ENCODE assay signal across 10 mouse cellular contexts in the genomic region with DNA sequence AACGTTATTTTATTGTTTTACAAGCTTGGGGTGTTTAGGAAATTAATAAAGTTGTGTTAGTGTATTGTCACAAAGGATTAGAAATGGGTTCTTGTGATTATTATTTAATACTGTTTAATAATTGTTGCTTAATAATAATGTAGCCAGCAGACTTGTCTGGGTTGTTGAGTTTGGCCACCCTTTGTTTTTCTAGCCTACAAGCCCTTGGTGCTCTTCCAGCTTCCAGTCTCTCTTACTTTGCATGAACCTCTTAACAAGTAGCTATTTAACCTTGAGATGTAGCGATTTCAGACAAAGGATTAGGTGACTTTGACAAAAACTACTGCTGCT. TPM values are rescaled to one million over a fixed set of nuclear protein-coding genes. Genes with fewer than 3 reads are reported as not detected.
A peak's percentile ranks its signal among the peaks of the same experiment; 100 is the strongest.
DNase-seq lines count a peak whose midpoint lies in the region; ATAC-seq lines count a peak whose summit lies in the region.
"Had no signal": no experiment of that assay in that cellular context is flagged by ENCODE, and none has a peak within 500 bp of the region (broad histone marks: within the 10 kb centered on the region; RNA-seq: fewer than 3 reads in every experiment).

No protein-coding gene starts in this region.

- H3K4me2 ChIP-seq in embryonic facial prominence, embryonic 13.5 days, result peak overlapping the region; percentile 86
- H3K4me2 ChIP-seq in kidney, embryonic 15.5 days, result peak overlapping the region; percentile 74
- no peak overlapping the region for H3K4me2 ChIP-seq in kidney, embryonic 16.5 days (replicated peaks; ENCODE audit: low read depth, low read length)
- H3K4me2 ChIP-seq in embryonic facial prominence, embryonic 15.5 days (replicated peaks), result no peak overlapping the region; the same call in 1 of the 2 replicates
- peak overlapping the region; percentile 72; the same call in 1 of the 2 replicates for H3K4me2 ChIP-seq in limb, embryonic 15.5 days

- DNase-seq in embryonic facial prominence, embryonic 10.5 days (ENCODE audit: low spot score), result no peak
- DNase-seq in testis, postnatal 10 days (ENCODE audit: low spot score), result no peak
- no peak for DNase-seq in gastrocnemius, adult 18-20 months (ENCODE audit: low spot score)

- H3K36me3 ChIP-seq in embryonic facial prominence, embryonic 13.5 days, result no peaks in the 10 kb centered on the region
- H3K36me3 ChIP-seq in embryonic facial prominence, embryonic 10.5 days (replicated peaks), result peaks cover 3% of the 10 kb centered on the region; the same call in 1 of the 2 replicates
- H3K36me3 ChIP-seq in kidney, embryonic 15.5 days, result no peaks in the 10 kb centered on the region; the same call in 1 of the 2 replicates
- H3K36me3 ChIP-seq in kidney, embryonic 16.5 days (ENCODE audit: insufficient read depth, low read length), result no peaks in the 10 kb centered on the region
- H3K36me3 ChIP-seq in embryonic facial prominence, embryonic 15.5 days, result no peaks in the 10 kb centered on the region
- H3K36me3 ChIP-seq in limb, embryonic 15.5 days, result no peaks in the 10 kb centered on the region

- H3K9ac ChIP-seq in embryonic facial prominence, embryonic 13.5 days, result no peak overlapping the region
- H3K9ac ChIP-seq in kidney, embryonic 15.5 days, result no peak overlapping the region
- H3K9ac ChIP-seq in kidney, embryonic 16.5 days (replicated peaks; ENCODE audit: low read length), result no peak overlapping the region
- H3K9ac ChIP-seq in embryonic facial prominence, embryonic 15.5 days, result no peak overlapping the region
- H3K9ac ChIP-seq in limb, embryonic 15.5 days, result no peak overlapping the region

- H3K27me3 ChIP-seq in embryonic facial prominence, embryonic 13.5 days, result no peaks in the 10 kb centered on the region
- no peaks in the 10 kb centered on the region for H3K27me3 ChIP-seq in embryonic facial prominence, embryonic 10.5 days (replicated peaks; ENCODE audit: low read depth, poor library complexity, severe bottlenecking)
- no peaks in the 10 kb centered on the region for H3K27me3 ChIP-seq in kidney, embryonic 15.5 days
- no peaks in the 10 kb centered on the region for H3K27me3 ChIP-seq in kidney, embryonic 16.5 days (ENCODE audit: insufficient read depth, low read length)
- no peaks in the 10 kb centered on the region for H3K27me3 ChIP-seq in embryonic facial prominence, embryonic 15.5 days
- H3K27me3 ChIP-seq in limb, embryonic 15.5 days, result no peaks in the 10 kb centered on the region
- H3K27me3 ChIP-seq: liver, embryonic 15.5 days had no signal

- ATAC-seq in embryonic facial prominence, embryonic 13.5 days (ENCODE audit: insufficient number of reproducible peaks, insufficient read depth, low FRiP score, low TSS enrichment, low read depth), result no peak
- ATAC-seq in kidney, embryonic 15.5 days (replicated peaks; ENCODE audit: low FRiP score), result no peak
- ATAC-seq in kidney, embryonic 16.5 days (ENCODE audit: low FRiP score, low TSS enrichment), result no peak
- no peak for ATAC-seq in embryonic facial prominence, embryonic 15.5 days (ENCODE audit: insufficient number of reproducible peaks, low FRiP score, low TSS enrichment, low read depth)
- no peak for ATAC-seq in limb, embryonic 15.5 days (ENCODE audit: insufficient number of reproducible peaks, low FRiP score, low TSS enrichment, low read depth)

- no peak overlapping the region for H3K27ac ChIP-seq in embryonic facial prominence, embryonic 13.5 days
- H3K27ac ChIP-seq in embryonic facial prominence, embryonic 10.5 days (replicated peaks), result no peak overlapping the region
- H3K27ac ChIP-seq in kidney, embryonic 15.5 days, result peak overlapping the region; percentile 70; the same call in 1 of the 2 replicates
- no peak overlapping the region for H3K27ac ChIP-seq in kidney, embryonic 16.5 days (ENCODE audit: low read length)
- no peak overlapping the region for H3K27ac ChIP-seq in embryonic facial prominence, embryonic 15.5 days (replicated peaks)
- H3K27ac ChIP-seq in limb, embryonic 15.5 days, result no peak overlapping the region
- H3K27ac ChIP-seq: liver, embryonic 15.5 days had no signal

- H3K9me3 ChIP-seq in embryonic facial prominence, embryonic 13.5 days, result no peaks in the 10 kb centered on the region
- H3K9me3 ChIP-seq in embryonic facial prominence, embryonic 10.5 days, result no peaks in the 10 kb centered on the region
- H3K9me3 ChIP-seq in kidney, embryonic 15.5 days (replicated peaks), result no peaks in the 10 kb centered on the region
- H3K9me3 ChIP-seq in kidney, embryonic 16.5 days (ENCODE audit: low read length), result no peaks in the 10 kb centered on the region
- H3K9me3 ChIP-seq in embryonic facial prominence, embryonic 15.5 days (replicated peaks), result no peaks in the 10 kb centered on the region
- H3K9me3 ChIP-seq in limb, embryonic 15.5 days, result no peaks in the 10 kb centered on the region
- H3K9me3 ChIP-seq: G1E; liver, embryonic 15.5 days had no signal

- 71% methylated on average over 2 of the region's 2 CpGs for WGBS in embryonic facial prominence, embryonic 13.5 days
- WGBS in embryonic facial prominence, embryonic 10.5 days, result 74% methylated on average over 2 of the region's 2 CpGs
- 37% methylated on average over 2 of the region's 2 CpGs for WGBS in kidney, embryonic 15.5 days
- WGBS in kidney, embryonic 16.5 days, result 33% methylated on average over 2 of the region's 2 CpGs
- WGBS in embryonic facial prominence, embryonic 15.5 days, result 59% methylated on average over 2 of the region's 2 CpGs
- 29% methylated on average over 2 of the region's 2 CpGs for WGBS in limb, embryonic 15.5 days

- H3K4me3 ChIP-seq in embryonic facial prominence, embryonic 13.5 days, result no peak overlapping the region
- no peak overlapping the region; the same call in 1 of the 2 replicates for H3K4me3 ChIP-seq in embryonic facial prominence, embryonic 10.5 days
- H3K4me3 ChIP-seq in kidney, embryonic 15.5 days (replicated peaks), result peak overlapping the region; percentile 89
- no peak overlapping the region for H3K4me3 ChIP-seq in kidney, embryonic 16.5 days (ENCODE audit: low read length)
- peak overlapping the region; percentile 98 for H3K4me3 ChIP-seq in embryonic facial prominence, embryonic 15.5 days (replicated peaks)
- H3K4me3 ChIP-seq in limb, embryonic 15.5 days, result peak overlapping the region; percentile 73; the same call in 1 of the 2 replicates

- peaks cover 22% of the 10 kb centered on the region for H3K4me1 ChIP-seq in embryonic facial prominence, embryonic 13.5 days
- peaks cover 18% of the 10 kb centered on the region for H3K4me1 ChIP-seq in embryonic facial prominence, embryonic 10.5 days
- H3K4me1 ChIP-seq in kidney, embryonic 15.5 days, result peaks cover 36% of the 10 kb centered on the region
- peaks cover 29% of the 10 kb centered on the region for H3K4me1 ChIP-seq in kidney, embryonic 16.5 days (ENCODE audit: insufficient read depth, low read length)
- peaks cover 17% of the 10 kb centered on the region; the same call in 1 of the 2 replicates for H3K4me1 ChIP-seq in embryonic facial prominence, embryonic 15.5 days
- H3K4me1 ChIP-seq in limb, embryonic 15.5 days, result peaks cover 17% of the 10 kb centered on the region

RNA-seq across cellular contexts. Expression of gene Acadsb, which starts 1.5 kb away (rescaled TPM):
- 105 and 141 TPM in 2 replicates for polyA plus RNA-seq in embryonic facial prominence, embryonic 13.5 days (2015; fragmentation: Nextera tagmentation; extraction: Ambion mirVana)
- polyA plus RNA-seq in embryonic facial prominence, embryonic 10.5 days (2016; fragmentation: Nextera tagmentation; extraction: Ambion mirVana), result 59.5 and 67.4 TPM in 2 replicates
- polyA plus RNA-seq in kidney, embryonic 15.5 days (2015; fragmentation: Nextera tagmentation; extraction: Ambion mirVana), result 99.4 and 101 TPM in 2 replicates
- polyA plus RNA-seq in kidney, embryonic 16.5 days (2015; fragmentation: Nextera tagmentation; extraction: Ambion mirVana), result 110 and 115 TPM in 2 replicates
- polyA plus RNA-seq in embryonic facial prominence, embryonic 15.5 days (2015; fragmentation: Nextera tagmentation; extraction: Ambion mirVana), result 98.3 and 104 TPM in 2 replicates
- polyA plus RNA-seq in limb, embryonic 15.5 days (2015; fragmentation: Nextera tagmentation; extraction: Ambion mirVana), result 99.0 and 113 TPM in 2 replicates
- 100 to 1,000 TPM; 158 to 191 TPM for total RNA-seq in gastrocnemius, adult 18-20 months (2021)

RNA-seq across cellular contexts. Expression of gene Ikzf5, which starts 1.6 kb away (rescaled TPM):
- 14.3 and 15.6 TPM in 2 replicates for polyA plus RNA-seq in embryonic facial prominence, embryonic 13.5 days (2015; fragmentation: Nextera tagmentation; extraction: Ambion mirVana)
- polyA plus RNA-seq in embryonic facial prominence, embryonic 10.5 days (2016; fragmentation: Nextera tagmentation; extraction: Ambion mirVana), result 17.3 and 18.1 TPM in 2 replicates
- polyA plus RNA-seq in kidney, embryonic 15.5 days (2015; fragmentation: Nextera tagmentation; extraction: Ambion mirVana), result 14.9 and 16.4 TPM in 2 replicates
- 13.9 and 15.8 TPM in 2 replicates for polyA plus RNA-seq in kidney, embryonic 16.5 days (2015; fragmentation: Nextera tagmentation; extraction: Ambion mirVana)
- polyA plus RNA-seq in embryonic facial prominence, embryonic 15.5 days (2015; fragmentation: Nextera tagmentation; extraction: Ambion mirVana), result 12.4 and 13.1 TPM in 2 replicates
- polyA plus RNA-seq in limb, embryonic 15.5 days (2015; fragmentation: Nextera tagmentation; extraction: Ambion mirVana), result 11.5 and 12.5 TPM in 2 replicates
- total RNA-seq in gastrocnemius, adult 18-20 months (2021), result 10 to 100 TPM; 31.8 to 33.3 TPM

RNA-seq across cellular contexts. Expression of gene Pstk, which starts 41.0 kb away (rescaled TPM):
- 79.8 and 89.1 TPM in 2 replicates for polyA plus RNA-seq in embryonic facial prominence, embryonic 13.5 days (2015; fragmentation: Nextera tagmentation; extraction: Ambion mirVana)
- polyA plus RNA-seq in embryonic facial prominence, embryonic 10.5 days (2016; fragmentation: Nextera tagmentation; extraction: Ambion mirVana), result 71.4 and 75.2 TPM in 2 replicates
- 62.6 and 63.0 TPM in 2 replicates for polyA plus RNA-seq in kidney, embryonic 15.5 days (2015; fragmentation: Nextera tagmentation; extraction: Ambion mirVana)
- 65.1 and 66.1 TPM in 2 replicates for polyA plus RNA-seq in kidney, embryonic 16.5 days (2015; fragmentation: Nextera tagmentation; extraction: Ambion mirVana)
- 69.0 and 71.6 TPM in 2 replicates for polyA plus RNA-seq in embryonic facial prominence, embryonic 15.5 days (2015; fragmentation: Nextera tagmentation; extraction: Ambion mirVana)
- polyA plus RNA-seq in limb, embryonic 15.5 days (2015; fragmentation: Nextera tagmentation; extraction: Ambion mirVana), result 64.4 and 65.9 TPM in 2 replicates
- 10 to 100 TPM; 37.8 to 43.5 TPM for total RNA-seq in gastrocnemius, adult 18-20 months (2021)

RNA-seq across cellular contexts. Expression of gene 2310057M21Rik, which starts 49.3 kb away (rescaled TPM):
- polyA plus RNA-seq in embryonic facial prominence, embryonic 13.5 days (2015; fragmentation: Nextera tagmentation; extraction: Ambion mirVana), result 21.7 and 22.5 TPM in 2 replicates
- 20.8 and 23.9 TPM in 2 replicates for polyA plus RNA-seq in embryonic facial prominence, embryonic 10.5 days (2016; fragmentation: Nextera tagmentation; extraction: Ambion mirVana)
- polyA plus RNA-seq in kidney, embryonic 15.5 days (2015; fragmentation: Nextera tagmentation; extraction: Ambion mirVana), result 22.1 and 22.7 TPM in 2 replicates
- polyA plus RNA-seq in kidney, embryonic 16.5 days (2015; fragmentation: Nextera tagmentation; extraction: Ambion mirVana), result 20.4 and 22.0 TPM in 2 replicates
- polyA plus RNA-seq in embryonic facial prominence, embryonic 15.5 days (2015; fragmentation: Nextera tagmentation; extraction: Ambion mirVana), result 24.0 and 24.6 TPM in 2 replicates
- 24.3 and 25.2 TPM in 2 replicates for polyA plus RNA-seq in limb, embryonic 15.5 days (2015; fragmentation: Nextera tagmentation; extraction: Ambion mirVana)
- 10 to 100 TPM; 18.6 to 31.3 TPM for total RNA-seq in gastrocnemius, adult 18-20 months (2021)

Comparison
In these comparisons a context has a peak if more than half of its experiments do, and no peak if none do; other contexts are left out.
1. H3K4me2 ChIP-seq: peak in embryonic facial prominence, embryonic 13.5 days (single experiment), kidney, embryonic 15.5 days (single experiment) and limb, embryonic 15.5 days (single experiment); none in kidney, embryonic 16.5 days (single experiment) and embryonic facial prominence, embryonic 15.5 days (single experiment).
2. H3K4me3 ChIP-seq: peak in kidney, embryonic 15.5 days (single experiment), embryonic facial prominence, embryonic 15.5 days (single experiment) and limb, embryonic 15.5 days (single experiment); none in embryonic facial prominence, embryonic 13.5 days (single experiment), embryonic facial prominence, embryonic 10.5 days (single experiment) and kidney, embryonic 16.5 days (single experiment).